Mouse (Mus musculus): ENCODE measurements around the gene Prom2. TPM values are rescaled to one million over a fixed set of nuclear protein-coding genes. Genes with fewer than 3 reads are reported as not detected.

Gene Prom2
- polyA plus RNA-seq, 1 experiment: not detected

DNA sequence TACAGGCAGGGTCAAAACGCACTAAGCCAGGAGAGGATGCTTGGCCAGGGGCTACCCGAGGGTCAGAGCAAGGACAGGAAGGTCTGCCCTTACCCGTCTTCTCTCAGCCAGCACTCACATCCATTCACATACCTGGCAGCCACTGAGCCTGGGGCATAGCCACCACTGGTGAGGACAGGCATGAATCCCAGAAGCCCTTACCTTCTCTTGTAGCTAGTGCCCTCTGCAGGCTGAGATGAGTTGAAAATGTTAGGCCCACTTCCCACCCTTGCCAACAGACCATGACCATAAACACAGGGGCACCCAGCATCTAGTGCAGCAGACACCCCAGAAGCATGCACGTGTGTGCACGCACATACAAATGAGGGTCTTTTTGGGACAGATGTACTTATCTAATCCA lies 9.8 kb upstream of the Prom2 start:
- Histone ChIP-seq H3K4me3 (ENCODE audit: insufficient read depth, low read length) (no peak overlapping the region), H3K4me1 (ENCODE audit: control insufficient read depth, insufficient read depth, low read length) (no peaks in the 10 kb centered on the region), H3K27ac (ENCODE audit: insufficient read depth, low read length) (no peak overlapping the region)
- no peak for TF ChIP-seq CTCF (IDR thresholded peaks at IDR 0.05; ENCODE audit: borderline replicate concordance, insufficient read depth, low read length)
- TF ChIP-seq POLR2A (IDR thresholded peaks at IDR 0.05; ENCODE audit: low read depth, low read length): no peak

DNA sequence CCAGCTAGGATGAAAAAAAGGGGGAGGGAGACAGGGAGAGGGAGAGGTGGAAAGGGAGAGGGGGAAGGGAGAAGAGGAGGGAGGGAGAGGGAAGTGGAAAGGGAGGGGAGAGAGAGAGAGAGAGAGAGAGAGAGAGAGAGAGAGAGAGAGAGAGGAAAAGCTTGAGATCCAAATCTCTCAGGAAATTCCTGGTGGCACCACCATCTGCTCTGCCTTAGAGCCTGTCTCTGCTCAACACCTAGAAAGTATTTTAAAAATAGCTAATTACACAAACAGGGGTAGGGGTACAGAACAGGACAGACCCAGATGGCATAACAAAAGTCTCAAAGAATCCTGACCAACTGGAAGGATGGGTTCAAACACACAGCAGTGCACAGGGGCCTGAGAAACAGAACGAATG lies 9.2 kb upstream of the Prom2 start:
- Histone ChIP-seq H3K4me3 (ENCODE audit: insufficient read depth, low read length) (no peak overlapping the region), H3K4me1 (ENCODE audit: control insufficient read depth, insufficient read depth, low read length) (no peaks in the 10 kb centered on the region), H3K27ac (ENCODE audit: insufficient read depth, low read length) (no peak overlapping the region)
- TF ChIP-seq CTCF (IDR thresholded peaks at IDR 0.05; ENCODE audit: borderline replicate concordance, insufficient read depth, low read length): no peak
- TF ChIP-seq POLR2A (IDR thresholded peaks at IDR 0.05; ENCODE audit: low read depth, low read length): no peak

DNA sequence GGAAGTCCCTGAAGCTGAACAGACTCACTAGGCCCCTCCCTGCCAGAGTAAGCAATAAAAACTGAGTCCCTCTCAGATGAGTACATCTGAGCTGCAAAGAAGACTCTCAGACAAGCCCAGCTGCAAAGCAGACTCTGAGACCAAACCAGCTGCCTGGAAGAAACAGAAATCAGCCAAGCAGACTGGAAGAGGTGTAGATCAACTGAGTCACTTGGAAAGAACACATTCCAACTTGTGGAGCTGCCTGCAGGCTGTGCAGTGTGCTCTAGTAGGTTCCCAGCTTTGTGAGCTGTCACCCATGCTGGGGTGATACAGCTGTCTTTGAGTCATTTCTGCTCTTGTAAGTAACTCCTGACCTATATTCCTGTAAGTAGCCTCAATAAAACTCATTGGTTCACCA lies 8.4 kb upstream of the Prom2 start:
- no peak overlapping the region for H3K27ac ChIP-seq (ENCODE audit: insufficient read depth, low read length)
- no peaks in the 10 kb centered on the region for H3K4me1 ChIP-seq (ENCODE audit: control insufficient read depth, insufficient read depth, low read length)
- no peak overlapping the region for H3K4me3 ChIP-seq (ENCODE audit: insufficient read depth, low read length)
- TF ChIP-seq POLR2A (IDR thresholded peaks at IDR 0.05; ENCODE audit: low read depth, low read length) (no peak), CTCF (IDR thresholded peaks at IDR 0.05; ENCODE audit: borderline replicate concordance, insufficient read depth, low read length) (no peak)

DNA sequence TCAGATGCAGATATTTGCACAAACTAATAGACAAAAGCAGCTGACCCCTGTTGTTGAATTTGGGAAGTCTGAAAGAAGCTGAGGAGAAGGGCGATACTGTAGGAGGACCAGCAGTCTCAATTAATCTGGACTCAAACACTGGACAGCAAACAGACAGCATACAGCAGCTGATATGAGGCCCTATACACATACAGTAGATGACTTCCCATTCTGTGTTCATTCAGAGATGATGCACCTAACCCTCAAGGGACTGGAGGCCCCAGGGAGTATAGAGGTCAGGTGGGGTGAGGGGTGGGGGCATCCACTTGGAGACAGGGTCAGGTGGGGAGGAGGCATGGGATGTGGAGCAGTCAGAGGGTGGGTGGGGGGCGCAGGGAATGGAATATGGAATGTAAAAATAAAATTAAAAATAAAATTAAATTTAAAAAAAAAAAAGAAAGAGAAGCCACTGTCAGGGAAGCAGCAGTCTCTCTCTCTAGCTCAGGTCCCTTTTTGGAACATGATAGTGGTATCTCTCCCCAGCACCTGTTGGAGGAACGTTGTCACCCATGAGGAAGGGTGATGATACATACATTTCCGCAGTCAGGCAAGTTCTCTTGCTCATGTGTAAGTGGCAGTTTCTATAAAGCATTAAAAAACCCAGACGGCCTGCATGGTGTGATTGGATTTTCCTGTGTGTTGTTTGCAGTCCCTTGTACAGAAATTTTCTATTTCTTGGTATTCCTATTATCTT lies 7.2 kb upstream of the Prom2 start:
- TF ChIP-seq CTCF (IDR thresholded peaks at IDR 0.05; ENCODE audit: borderline replicate concordance, insufficient read depth, low read length): no peak
- TF ChIP-seq POLR2A (IDR thresholded peaks at IDR 0.05; ENCODE audit: low read depth, low read length): no peak
- Histone ChIP-seq H3K27ac (ENCODE audit: insufficient read depth, low read length) (no peak overlapping the region), H3K4me1 (ENCODE audit: control insufficient read depth, insufficient read depth, low read length) (no peaks in the 10 kb centered on the region), H3K4me3 (ENCODE audit: insufficient read depth, low read length) (no peak overlapping the region)

DNA sequence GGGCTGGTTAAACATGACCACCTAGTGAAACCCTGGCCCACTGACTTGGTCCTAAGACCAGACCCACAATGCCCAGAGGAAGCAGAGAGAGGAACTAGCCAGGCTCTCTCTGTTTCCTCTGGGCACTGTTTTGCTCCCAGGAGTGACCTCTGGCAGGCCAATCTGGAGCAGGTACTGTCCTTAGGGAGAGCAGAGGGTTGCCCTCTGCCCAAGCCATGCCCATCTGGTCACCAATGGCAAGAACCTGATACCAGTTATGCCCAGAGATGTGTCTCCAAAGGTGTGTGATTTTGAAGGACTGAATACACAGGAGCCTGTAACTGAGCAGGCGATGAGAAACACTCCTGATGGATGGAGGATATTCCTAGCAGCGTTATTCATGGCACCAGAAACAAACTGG lies 430 bp upstream of the Prom2 start:
- TF ChIP-seq CTCF (IDR thresholded peaks at IDR 0.05; ENCODE audit: borderline replicate concordance, insufficient read depth, low read length) (no peak), POLR2A (IDR thresholded peaks at IDR 0.05; ENCODE audit: low read depth, low read length) (no peak)
- Histone ChIP-seq H3K4me1 (ENCODE audit: control insufficient read depth, insufficient read depth, low read length) (no peaks in the 10 kb centered on the region), H3K27ac (ENCODE audit: insufficient read depth, low read length) (no peak overlapping the region), H3K4me3 (ENCODE audit: insufficient read depth, low read length) (no peak overlapping the region)

DNA sequence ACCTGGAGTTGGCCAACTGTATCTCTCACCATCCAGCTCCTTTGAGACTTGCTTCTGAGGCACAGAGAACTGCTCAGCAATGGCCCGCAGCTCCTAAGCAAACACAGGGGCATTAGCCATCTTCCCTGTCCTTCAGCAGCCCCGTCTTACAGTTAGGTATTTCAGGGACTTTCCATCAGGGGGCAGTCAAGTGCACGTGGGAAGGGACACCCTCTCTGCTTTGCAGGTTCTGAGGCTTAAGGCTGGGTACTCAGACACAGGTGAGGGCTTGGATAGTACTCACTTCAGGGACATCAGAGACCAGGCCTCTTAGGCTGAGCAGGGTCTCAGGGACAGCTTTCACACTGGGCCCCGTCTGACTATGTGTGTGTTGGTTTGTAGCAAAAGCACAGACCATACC lies 1.8 kb downstream of the Prom2 start:
- Histone ChIP-seq H3K4me3 (ENCODE audit: insufficient read depth, low read length) (no peak overlapping the region), H3K4me1 (ENCODE audit: control insufficient read depth, insufficient read depth, low read length) (no peaks in the 10 kb centered on the region), H3K27ac (ENCODE audit: insufficient read depth, low read length) (no peak overlapping the region)
- TF ChIP-seq CTCF (IDR thresholded peaks at IDR 0.05; ENCODE audit: borderline replicate concordance, insufficient read depth, low read length) (peak; percentile 27; the same call in 1 of the 2 replicates), POLR2A (IDR thresholded peaks at IDR 0.05; ENCODE audit: low read depth, low read length) (no peak)

DNA sequence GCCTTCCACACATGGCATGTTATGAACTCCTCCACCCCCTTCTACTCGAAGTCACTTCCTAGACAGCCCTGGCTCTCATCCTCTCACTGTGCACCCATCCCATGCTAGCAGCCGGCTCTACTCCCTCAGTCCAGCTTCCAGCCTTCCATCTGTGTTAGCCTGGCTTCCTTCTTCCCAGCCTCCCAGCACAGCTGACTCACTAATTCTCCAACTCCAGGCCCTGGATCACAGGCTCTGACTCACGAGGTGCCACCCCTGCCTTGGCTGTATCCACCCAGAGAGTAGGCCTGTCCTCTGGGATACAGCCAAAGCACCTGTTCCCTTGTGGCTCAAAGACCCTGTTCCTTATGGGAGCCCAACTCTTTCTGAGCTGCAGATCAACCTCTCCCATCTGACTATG lies 3.7 kb downstream of the Prom2 start:
- Histone ChIP-seq H3K4me3 (ENCODE audit: insufficient read depth, low read length) (no peak overlapping the region), H3K4me1 (ENCODE audit: control insufficient read depth, insufficient read depth, low read length) (no peaks in the 10 kb centered on the region), H3K27ac (ENCODE audit: insufficient read depth, low read length) (no peak overlapping the region)
- no peak for TF ChIP-seq POLR2A (IDR thresholded peaks at IDR 0.05; ENCODE audit: low read depth, low read length)
- TF ChIP-seq CTCF (IDR thresholded peaks at IDR 0.05; ENCODE audit: borderline replicate concordance, insufficient read depth, low read length): no peak

DNA sequence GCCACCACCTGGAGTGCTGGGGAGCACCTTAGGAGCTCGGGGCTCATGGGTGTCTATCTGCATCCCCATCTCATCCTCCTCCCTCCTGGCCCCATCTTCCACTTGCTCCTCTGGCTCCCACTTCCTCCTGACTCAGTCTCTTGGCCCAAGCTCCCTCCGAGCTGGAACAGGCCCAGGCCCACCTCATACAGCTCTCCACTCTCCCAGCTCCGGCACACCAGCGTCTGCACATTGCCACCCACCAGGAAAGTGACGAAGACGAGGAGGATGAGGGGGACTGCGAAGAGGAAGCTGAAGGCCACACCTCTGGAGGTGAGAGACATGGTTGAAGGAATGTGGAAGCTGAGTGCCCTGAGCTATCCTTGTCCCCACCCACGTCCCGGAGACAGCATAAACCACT lies 5.9 kb downstream of the Prom2 start:
- no peak overlapping the region for H3K27ac ChIP-seq (ENCODE audit: insufficient read depth, low read length)
- H3K4me3 ChIP-seq (ENCODE audit: insufficient read depth, low read length): no peak overlapping the region
- H3K4me1 ChIP-seq (ENCODE audit: control insufficient read depth, insufficient read depth, low read length): no peaks in the 10 kb centered on the region
- TF ChIP-seq POLR2A (IDR thresholded peaks at IDR 0.05; ENCODE audit: low read depth, low read length) (no peak), CTCF (IDR thresholded peaks at IDR 0.05; ENCODE audit: borderline replicate concordance, insufficient read depth, low read length) (no peak)

DNA sequence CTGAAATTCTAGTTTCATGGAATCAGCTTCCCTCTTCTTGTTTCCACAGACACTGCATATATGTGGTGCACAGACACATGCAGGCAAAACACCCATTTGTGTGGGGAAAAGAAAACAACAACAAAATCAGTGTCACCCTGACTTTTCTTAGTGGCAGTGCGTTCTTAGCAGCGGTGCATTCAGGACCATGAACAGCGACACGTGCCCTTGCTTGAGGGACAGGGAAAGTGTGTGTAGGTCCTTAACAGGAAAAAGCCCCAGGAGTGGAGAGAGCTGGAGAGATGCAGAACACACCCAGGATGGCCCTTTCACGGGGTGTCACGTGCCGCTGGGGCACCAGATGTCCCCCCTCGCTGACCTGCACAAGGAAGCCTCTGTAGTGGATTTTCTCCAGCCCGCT lies 8.9 kb downstream of the Prom2 start:
- TF ChIP-seq POLR2A (IDR thresholded peaks at IDR 0.05; ENCODE audit: low read depth, low read length): no peak
- TF ChIP-seq CTCF (IDR thresholded peaks at IDR 0.05; ENCODE audit: borderline replicate concordance, insufficient read depth, low read length): no peak
- no peak overlapping the region for H3K27ac ChIP-seq (ENCODE audit: insufficient read depth, low read length)

DNA sequence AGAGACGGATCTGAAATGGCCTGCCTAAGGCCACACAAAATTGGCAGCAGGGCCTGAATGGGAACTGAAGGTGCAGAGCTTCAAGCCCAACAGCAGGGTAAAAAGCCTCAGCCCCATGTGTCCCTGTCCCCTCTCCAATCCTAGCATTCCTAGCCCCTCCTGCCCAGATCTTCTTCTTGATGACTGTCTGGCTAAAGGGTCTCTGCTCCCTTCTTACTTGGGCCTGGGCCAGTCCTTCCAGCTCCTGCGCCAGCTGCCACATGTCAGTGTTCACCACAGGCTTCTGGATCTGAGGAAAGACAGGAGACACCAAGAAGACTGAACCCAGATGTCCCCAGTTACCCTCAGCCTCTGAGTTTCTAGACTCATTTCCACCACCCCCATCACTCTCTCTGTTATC lies 9.7 kb downstream of the Prom2 start:
- no peak for TF ChIP-seq CTCF (IDR thresholded peaks at IDR 0.05; ENCODE audit: borderline replicate concordance, insufficient read depth, low read length)
- TF ChIP-seq POLR2A (IDR thresholded peaks at IDR 0.05; ENCODE audit: low read depth, low read length): no peak
- no peaks in the 10 kb centered on the region for H3K4me1 ChIP-seq (ENCODE audit: control insufficient read depth, insufficient read depth, low read length)
- H3K4me3 ChIP-seq (ENCODE audit: insufficient read depth, low read length): no peak overlapping the region
- no peak overlapping the region for H3K27ac ChIP-seq (ENCODE audit: insufficient read depth, low read length)

More for the DNA sequence above, 8.9 kb downstream of the Prom2 start:
- Histone ChIP-seq H3K4me1 (ENCODE audit: control insufficient read depth, insufficient read depth, low read length) (no peaks in the 10 kb centered on the region), H3K4me3 (ENCODE audit: insufficient read depth, low read length) (no peak overlapping the region)

Measured in embryonic fibroblast, embryonic 13.5 days (primary cell).